Mouse (Mus musculus) left cerebral cortex, postnatal 14 days (tissue): ENCODE results near the gene Otop3. TPM values are rescaled to one million over a fixed set of nuclear protein-coding genes. Genes with fewer than 3 reads are reported as not detected.
A peak's percentile ranks its signal among the peaks of the same experiment; 100 is the strongest.

Experiments
- DNase-seq, 2 experiments: peaks; one replicate each; pipeline ENCODE4 v3.0.0; 2021 to 2022; ENCODE audit warnings: low spot score in 2 of 2, mixed read lengths in 1 of 2
- intact Hi-C: fragments of 180-260 bp; cut with DNase I; formaldehyde crosslinking; loops from one replicate; pipeline ENCODE4 v1.15.1; 2025
- total RNA-seq, 2 experiments: library from RNA; stranded (reverse); gene quantifications; 2 replicates each; pipeline ENCODE4 v1.2.3; 2021

The Otop3 gene
- total RNA-seq, 2 experiments from 2014 or later, result not detected

GRCm38 (mm10) chr11:115354183-115354582 lies 19.7 kb downstream of the Otop3 start:
- intact Hi-C loops, result loop anchor here (1.0 to 5.0 kb wide), 2 partner anchors 32 to 152 kb away; partner anchors contain the start of gene Ush1g
- peak; percentile 57 to 78 for DNase-seq

GRCm38 (mm10) chr11:115358468-115358867 lies 23.9 kb downstream of the Otop3 start:
- intact Hi-C loops, result loop anchor here (2.0 kb wide), 1 partner anchor 114 kb away; no protein-coding TSS in a partner anchor
- DNase-seq, result peak; percentile 73 to 76

GRCm38 (mm10) chr11:115359293-115359692 lies 24.8 kb downstream of the Otop3 start:
- intact Hi-C loops, result loop anchor here (2.0 kb wide), 1 partner anchor 114 kb away; no protein-coding TSS in a partner anchor
- DNase-seq, result no peak

- intact Hi-C loops, result loop anchor here (2.0 kb wide), 1 partner anchor 113 kb away; no protein-coding TSS in a partner anchor
- no peak for DNase-seq
Measured at GRCm38 (mm10) chr11:115359726-115360125, 25.2 kb downstream of the Otop3 start.

GRCm38 (mm10) chr11:115364136-115364535 lies 29.6 kb downstream of the Otop3 start:
- DNase-seq, result no peak
- intact Hi-C loops, result no loop called here

- intact Hi-C loops, result loop anchor here (5.0 kb wide), 1 partner anchor 46 kb away; no protein-coding TSS in a partner anchor
- DNase-seq, result no peak
Measured at GRCm38 (mm10) chr11:115366039-115366705, 31.6 kb downstream of the Otop3 start.

GRCm38 (mm10) chr11:115366706-115367394 lies 32.3 kb downstream of the Otop3 start:
- intact Hi-C loops, result loop anchor here (5.0 kb wide), 1 partner anchor 45 kb away; no protein-coding TSS in a partner anchor
- peak; percentile 72 to 76 for DNase-seq

GRCm38 (mm10) chr11:115367395-115367944 lies 32.9 kb downstream of the Otop3 start, which contains the start of gene Hid1:
Hid1 (minus strand) TSS chr11:115367756.
- intact Hi-C loops, result loop anchor here (5.0 kb wide), 1 partner anchor 45 kb away; no protein-coding TSS in a partner anchor
- DNase-seq, result peak; percentile 46 to 87

GRCm38 (mm10) chr11:115370368-115370767 lies 35.8 kb downstream of the Otop3 start:
- no peak for DNase-seq
- intact Hi-C loops, result no loop called here

- intact Hi-C loops, result no loop called here
- no peak for DNase-seq
Measured at GRCm38 (mm10) chr11:115371354-115371753, 36.8 kb downstream of the Otop3 start.

- no peak for DNase-seq
- intact Hi-C loops, result no loop called here
Measured at GRCm38 (mm10) chr11:115372015-115372414, 37.5 kb downstream of the Otop3 start.

GRCm38 (mm10) chr11:115372737-115373136 lies 38.2 kb downstream of the Otop3 start:
- intact Hi-C loops, result no loop called here
- no peak for DNase-seq

GRCm38 (mm10) chr11:115373805-115374694 lies 39.5 kb downstream of the Otop3 start:
- DNase-seq, result peak; percentile 62 to 83
- intact Hi-C loops, result no loop called here

- intact Hi-C loops, result no loop called here
- peak; percentile 47 to 65 for DNase-seq
Measured at GRCm38 (mm10) chr11:115374695-115375425, 40.3 kb downstream of the Otop3 start.

GRCm38 (mm10) chr11:115376722-115377121 lies 42.2 kb downstream of the Otop3 start:
- DNase-seq, result no peak
- intact Hi-C loops, result no loop called here

GRCm38 (mm10) chr11:115377254-115377653 lies 42.7 kb downstream of the Otop3 start:
- DNase-seq, result no peak
- intact Hi-C loops, result no loop called here

GRCm38 (mm10) chr11:115377854-115378253 lies 43.3 kb downstream of the Otop3 start:
- DNase-seq, result no peak
- intact Hi-C loops, result no loop called here

GRCm38 (mm10) chr11:115381276-115381675 lies 46.7 kb downstream of the Otop3 start:
- intact Hi-C loops, result no loop called here
- DNase-seq, result no peak
